Mouse (Mus musculus) C2C12 (cell line): ENCODE measurements around the gene Akap5.

Experiments
- CEBPB ChIP-seq: IDR thresholded peaks from one replicate; pipeline ENCODE4 v1.6.1; 2011; ENCODE audit warnings: low read depth, mild to moderate bottlenecking, control low read depth, moderate library complexity
- CTCF ChIP-seq: IDR thresholded peaks from one replicate; pipeline ENCODE4 v1.5.1; 2011; ENCODE audit not compliant: control insufficient read depth, insufficient read depth, insufficient read length
- MYOG ChIP-seq: IDR thresholded peaks from one replicate; pipeline ENCODE4 v1.6.1; 2011; ENCODE audit not compliant: control insufficient read depth, insufficient read length; ENCODE audit errors: extremely low read depth

- no peak for TF ChIP-seq CTCF
- no peak for TF ChIP-seq MYOG
- TF ChIP-seq CEBPB: no peak
These were observed 4.1 kb downstream of the Akap5 start for GRCm38 (mm10) chr12:76328567-76329354.
